Mouse (Mus musculus) liver, embryonic 12.5 days (tissue): Measurements from ENCODE around the gene Gtf2f1. TPM values are rescaled to one million over a fixed set of nuclear protein-coding genes. Genes with fewer than 3 reads are reported as not detected.

Experiments
- ATAC-seq: fragments of 200-750 bp; cut with Nextera tagmentation; 2 replicates; pipeline ENCODE4 v1.8.0; 2017; ENCODE audit warnings: moderate number of reproducible peaks, mild to moderate bottlenecking, moderate library complexity
- H3K27ac ChIP-seq: fragments of 300-500 bp; sonication (generic); 2 replicates; pipeline ENCODE4 v1.5.1; 2016; ENCODE audit warnings: mild to moderate bottlenecking
- H3K27me3 ChIP-seq: fragments of 300-500 bp; sonication (generic); replicated peaks from 2 replicates; pipeline ENCODE4 v1.6.1; 2016; ENCODE audit warnings: mild to moderate bottlenecking, moderate library complexity
- H3K36me3 ChIP-seq: fragments of 300-500 bp; sonication (generic); 2 replicates; pipeline ENCODE4 v1.6.1; 2016; ENCODE audit warnings: mild to moderate bottlenecking, moderate library complexity
- H3K4me1 ChIP-seq: fragments of 300-500 bp; sonication (generic); 2 replicates; pipeline ENCODE4 v1.6.1; 2016
- H3K4me2 ChIP-seq: fragments of 300-500 bp; sonication (generic); 2 replicates; pipeline ENCODE4 v1.6.1; 2016; ENCODE audit warnings: mild to moderate bottlenecking, moderate library complexity
- H3K4me3 ChIP-seq: fragments of 300-500 bp; sonication (generic); 2 replicates; pipeline ENCODE4 v1.5.1; 2016; ENCODE audit warnings: mild to moderate bottlenecking, moderate library complexity
- H3K9ac ChIP-seq: fragments of 300-500 bp; sonication (generic); 2 replicates; pipeline ENCODE4 v1.6.1; 2016; ENCODE audit warnings: mild to moderate bottlenecking, moderate library complexity
- H3K9me3 ChIP-seq: fragments of 300-500 bp; sonication (generic); replicated peaks from 2 replicates; pipeline ENCODE4 v1.6.1; 2016; ENCODE audit warnings: mild to moderate bottlenecking, moderate library complexity
- WGBS: fragments of 180-500 bp; shearing (Covaris S2); methylation state at CpG from one replicate; pipeline ENCODE4 v1.1.7; 2016; ENCODE audit not compliant: insufficient replicate concordance; 5-methylcytosine and 5-hydroxymethylcytosine counted together
- polyA plus RNA-seq: library from polyadenylated mRNA; unstranded; fragments of >200 nt; fragmentation: Nextera tagmentation; extraction: Ambion mirVana; gene quantifications from 2 replicates; pipeline ENCODE4 v1.2.1, GENCODE M21; 2016

Gtf2f1 gene
- polyA plus RNA-seq, 1 experiment from 2014 or later, result 78.5 TPM

DNA sequence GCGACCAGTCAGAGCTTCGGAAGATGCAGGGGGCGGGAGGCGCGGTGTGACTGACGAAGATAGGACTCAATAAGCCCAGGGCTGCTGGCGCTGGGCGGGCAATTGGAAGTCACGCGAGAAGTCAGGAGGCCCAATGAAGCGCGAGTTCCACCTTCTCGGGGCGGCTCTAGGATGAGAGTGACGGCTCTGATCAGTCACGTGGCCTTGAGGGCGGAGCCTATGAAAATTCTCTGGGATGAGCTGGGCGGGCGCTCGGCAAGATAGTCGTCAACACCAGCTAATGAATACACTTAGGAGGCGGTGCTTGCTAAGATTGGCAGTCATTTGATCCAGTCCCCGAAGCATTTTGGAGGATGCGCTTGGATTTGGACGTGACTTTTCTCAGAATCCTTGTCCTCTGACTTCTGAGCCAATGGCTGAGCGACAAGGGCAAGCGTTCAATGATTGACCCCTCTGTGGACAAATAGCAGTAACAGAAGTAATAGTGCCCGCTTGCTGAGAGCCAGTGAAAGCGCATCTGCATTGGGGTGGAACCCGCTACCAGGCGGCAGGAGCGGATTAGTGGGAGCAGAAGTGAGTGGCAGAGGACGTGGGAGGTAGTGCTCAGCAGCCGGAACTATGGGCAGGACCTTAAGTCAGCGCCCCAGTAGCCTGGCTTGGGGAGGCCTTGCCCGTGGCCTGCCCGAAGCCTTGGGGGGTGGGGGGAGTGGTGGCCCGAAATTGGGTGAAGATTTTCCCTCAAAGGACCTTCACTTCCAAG, 20.8 kb upstream of the Gtf2f1 start:
- peaks cover 11% of the 10 kb centered on the region; the same call in 1 of the 2 replicates for H3K27me3 ChIP-seq
- H3K4me1 ChIP-seq, result peaks cover 43% of the 10 kb centered on the region
- H3K4me2 ChIP-seq, result peak overlapping the region; percentile 86
- H3K9ac ChIP-seq, result peak overlapping the region; percentile 100
- peaks cover 26% of the 10 kb centered on the region for H3K36me3 ChIP-seq
- peak overlapping the region; percentile 99 for H3K4me3 ChIP-seq
- peak; percentile 90 for ATAC-seq
- no peaks in the 10 kb centered on the region for H3K9me3 ChIP-seq
- WGBS, result under 1% methylated on average over 38 of the region's 38 CpGs
- H3K27ac ChIP-seq, result peak overlapping the region; percentile 91

DNA sequence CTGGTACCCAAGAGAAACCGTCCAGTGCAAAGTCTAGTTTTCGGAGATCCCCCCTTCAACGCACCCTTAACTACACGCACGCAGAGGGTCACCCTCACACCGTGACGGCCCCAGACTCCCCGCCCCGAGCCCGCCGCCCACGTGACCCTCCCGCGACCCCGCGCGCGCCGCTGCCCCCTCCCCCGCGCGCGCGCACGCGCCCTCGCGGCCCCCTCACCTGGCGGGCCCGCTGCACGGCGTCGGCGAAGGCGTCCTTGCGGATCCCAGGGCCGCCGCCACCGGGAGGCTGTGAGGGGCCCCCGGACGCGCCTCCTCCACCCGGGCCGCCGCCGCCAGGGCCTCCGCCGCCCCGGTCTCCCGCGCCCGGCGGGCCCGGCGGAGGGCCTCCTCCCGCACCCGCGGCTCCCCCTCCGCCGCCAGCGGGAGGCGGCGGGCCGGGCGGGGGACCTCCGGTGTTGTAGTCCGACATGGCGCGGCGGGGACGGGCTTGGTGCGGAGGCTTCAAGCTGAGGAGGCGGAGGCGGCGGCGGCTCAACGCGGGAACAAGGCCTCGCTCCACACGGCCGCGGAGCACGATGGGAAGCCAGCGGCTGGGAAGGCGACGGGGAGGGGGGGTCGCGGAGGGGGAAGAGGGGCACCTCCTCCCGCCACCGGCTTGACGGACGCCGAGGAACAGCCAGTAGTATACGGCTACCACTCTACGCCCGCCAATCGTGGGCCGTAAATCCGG, 20.0 kb upstream of the Gtf2f1 start, which contains the start of gene Khsrp:
Gene Khsrp (minus strand): TSS at position 592 of the 730 bp plus-strand sequence.
- H3K9me3 ChIP-seq, result no peaks in the 10 kb centered on the region
- peaks cover 50% of the 10 kb centered on the region for H3K4me1 ChIP-seq
- ATAC-seq, result no peak
- peak within 1 kb of the TSS; percentile 99 for H3K4me3 ChIP-seq
- peaks cover 11% of the 10 kb centered on the region; the same call in 1 of the 2 replicates for H3K27me3 ChIP-seq
- H3K36me3 ChIP-seq, result peaks cover 34% of the 10 kb centered on the region
- peak within 1 kb of the TSS; percentile 96 for H3K27ac ChIP-seq
- peak within 1 kb of the TSS; percentile 100 for H3K9ac ChIP-seq
- under 1% methylated on average over 81 of the region's 99 CpGs for WGBS
- H3K4me2 ChIP-seq, result peak within 1 kb of the TSS; percentile 86

DNA sequence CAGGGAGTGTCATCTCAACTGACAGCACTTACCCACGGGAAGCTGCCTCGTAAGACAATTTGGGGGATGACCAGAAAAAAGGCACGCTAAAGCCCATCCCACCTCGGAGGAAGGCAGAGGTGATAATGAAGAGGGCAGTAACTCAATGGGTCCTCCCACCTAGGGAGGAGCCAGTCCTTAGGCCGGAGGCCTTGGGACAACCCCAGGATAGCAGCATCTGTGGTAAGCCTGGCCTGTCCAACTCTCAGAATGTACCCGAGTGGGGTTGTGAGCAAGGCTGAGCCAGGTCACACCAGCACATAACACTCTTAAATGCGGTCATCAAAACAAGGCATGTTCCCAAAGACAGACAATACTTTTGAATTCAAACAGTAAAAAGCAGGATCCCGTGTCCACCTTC, 18.6 kb upstream of the Gtf2f1 start:
- WGBS, result 15% methylated on average over 8 of the region's 8 CpGs
- peaks cover 62% of the 10 kb centered on the region for H3K4me1 ChIP-seq
- H3K9ac ChIP-seq, result peak overlapping the region; percentile 100
- no peak for ATAC-seq
- peaks cover 7% of the 10 kb centered on the region; the same call in 1 of the 2 replicates for H3K27me3 ChIP-seq
- peaks cover 48% of the 10 kb centered on the region for H3K36me3 ChIP-seq
- peak overlapping the region; percentile 99 for H3K4me3 ChIP-seq
- H3K9me3 ChIP-seq, result no peaks in the 10 kb centered on the region
- H3K4me2 ChIP-seq, result peak overlapping the region; percentile 86
- peak overlapping the region; percentile 96 for H3K27ac ChIP-seq

DNA sequence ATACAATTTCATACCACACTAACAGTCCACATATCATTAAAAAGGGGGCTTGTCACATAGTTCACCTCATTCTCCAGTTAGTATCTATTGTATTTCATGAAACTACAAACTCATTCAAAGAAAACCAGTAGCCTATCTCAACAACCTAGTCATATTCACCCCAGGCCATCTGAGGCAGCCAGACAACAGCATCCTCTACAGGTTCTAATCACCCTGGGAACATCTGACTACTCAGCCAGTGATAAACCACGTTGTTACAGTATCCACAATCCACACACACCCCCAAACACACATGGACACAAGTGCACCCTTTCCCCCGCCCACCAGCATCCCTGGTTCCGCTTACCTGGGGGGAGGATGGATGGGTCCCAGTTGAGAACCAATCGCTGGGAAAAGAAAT, 16.4 kb upstream of the Gtf2f1 start:
- H3K4me2 ChIP-seq, result peak overlapping the region; percentile 17; the same call in 1 of the 2 replicates
- WGBS, result 67% methylated on average over 4 of the region's 4 CpGs
- H3K4me1 ChIP-seq, result peaks cover 67% of the 10 kb centered on the region
- no peak overlapping the region for H3K4me3 ChIP-seq
- H3K36me3 ChIP-seq, result peaks cover 70% of the 10 kb centered on the region
- no peak for ATAC-seq
- H3K27me3 ChIP-seq, result no peaks in the 10 kb centered on the region
- H3K9me3 ChIP-seq, result no peaks in the 10 kb centered on the region
- H3K9ac ChIP-seq, result 0 out of 2 replicates have a peak overlapping the region, but pooled peaks have one; percentile 22
- peak overlapping the region; percentile 36 for H3K27ac ChIP-seq

GRCm38 (mm10) chr17:57020960-57021359, 9.9 kb upstream of the Gtf2f1 start:
- H3K36me3 ChIP-seq, result peaks cover 69% of the 10 kb centered on the region
- no peaks in the 10 kb centered on the region for H3K9me3 ChIP-seq
- H3K4me1 ChIP-seq, result peaks cover 72% of the 10 kb centered on the region
- H3K27ac ChIP-seq, result peak overlapping the region; percentile 85
- no peak overlapping the region for H3K4me2 ChIP-seq
- peak overlapping the region; percentile 6; the same call in 1 of the 2 replicates for H3K9ac ChIP-seq
- H3K4me3 ChIP-seq, result no peak overlapping the region
- 45% methylated on average over 5 of the region's 5 CpGs for WGBS
- H3K27me3 ChIP-seq, result no peaks in the 10 kb centered on the region
- no peak for ATAC-seq

GRCm38 (mm10) chr17:57019693-57020092, 8.6 kb upstream of the Gtf2f1 start:
- 33% methylated on average over 2 of the region's 2 CpGs for WGBS

GRCm38 (mm10) chr17:57012245-57012795, 1.2 kb upstream of the Gtf2f1 start:
- ATAC-seq, result no peak
- 74% methylated on average over 13 of the region's 13 CpGs for WGBS
- Histone ChIP-seq H3K9me3 (no peaks in the 10 kb centered on the region), H3K9ac (peak overlapping the region; percentile 73), H3K4me3 (peak overlapping the region; percentile 89), H3K4me2 (peak overlapping the region; percentile 80), H3K4me1 (peaks cover 50% of the 10 kb centered on the region), H3K36me3 (peaks cover 26% of the 10 kb centered on the region), H3K27me3 (no peaks in the 10 kb centered on the region), H3K27ac (peak overlapping the region; percentile 90)

More at GRCm38 (mm10) chr17:57019693-57020092, 8.6 kb upstream of the Gtf2f1 start:
- Histone ChIP-seq H3K27me3 (no peaks in the 10 kb centered on the region), H3K9me3 (no peaks in the 10 kb centered on the region), H3K4me3 (no peak overlapping the region), H3K4me1 (peaks cover 62% of the 10 kb centered on the region), H3K36me3 (peaks cover 56% of the 10 kb centered on the region), H3K27ac (peak overlapping the region; percentile 85), H3K9ac (peak overlapping the region; percentile 22; the same call in 1 of the 2 replicates), H3K4me2 (peak overlapping the region; percentile 40)
- peak; percentile 84 for ATAC-seq

DNA sequence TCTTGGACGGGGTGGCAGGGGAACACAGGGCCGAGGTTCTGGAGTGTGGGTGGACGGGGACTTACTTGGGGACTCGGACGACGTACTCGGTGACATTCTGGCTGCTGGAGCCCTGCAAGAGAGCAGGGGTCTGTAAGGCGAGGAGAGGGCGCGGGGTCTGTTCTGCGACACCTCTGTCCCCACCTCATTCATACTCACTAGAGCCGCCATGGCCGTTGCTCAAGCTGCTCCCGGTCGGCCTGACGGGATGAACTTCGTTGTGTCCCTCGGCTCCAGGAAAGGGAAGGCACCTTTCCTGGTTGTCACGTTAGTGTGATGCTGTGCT, 215 bp downstream of the Gtf2f1 start:
- Histone ChIP-seq H3K4me2 (peak overlapping the region; percentile 80), H3K9me3 (no peaks in the 10 kb centered on the region), H3K9ac (peak overlapping the region; percentile 88), H3K36me3 (peaks cover 40% of the 10 kb centered on the region), H3K27ac (peak overlapping the region; percentile 90), H3K27me3 (no peaks in the 10 kb centered on the region), H3K4me1 (peaks cover 50% of the 10 kb centered on the region), H3K4me3 (peak overlapping the region; percentile 89)
- ATAC-seq, result peak; percentile 62
- under 1% methylated on average over 19 of the region's 19 CpGs for WGBS

- H3K4me1 ChIP-seq, result peaks cover 75% of the 10 kb centered on the region
- no peak overlapping the region for H3K4me2 ChIP-seq
- H3K9ac ChIP-seq, result no peak overlapping the region
- H3K27me3 ChIP-seq, result no peaks in the 10 kb centered on the region
- no peaks in the 10 kb centered on the region for H3K9me3 ChIP-seq
- peaks cover 76% of the 10 kb centered on the region for H3K36me3 ChIP-seq
- no peak for ATAC-seq
- H3K4me3 ChIP-seq, result no peak overlapping the region
- 85% methylated on average over 13 of the region's 13 CpGs for WGBS
- H3K27ac ChIP-seq, result no peak overlapping the region
These were observed 3.8 kb downstream of the Gtf2f1 start for GRCm38 (mm10) chr17:57007137-57007905.

DNA sequence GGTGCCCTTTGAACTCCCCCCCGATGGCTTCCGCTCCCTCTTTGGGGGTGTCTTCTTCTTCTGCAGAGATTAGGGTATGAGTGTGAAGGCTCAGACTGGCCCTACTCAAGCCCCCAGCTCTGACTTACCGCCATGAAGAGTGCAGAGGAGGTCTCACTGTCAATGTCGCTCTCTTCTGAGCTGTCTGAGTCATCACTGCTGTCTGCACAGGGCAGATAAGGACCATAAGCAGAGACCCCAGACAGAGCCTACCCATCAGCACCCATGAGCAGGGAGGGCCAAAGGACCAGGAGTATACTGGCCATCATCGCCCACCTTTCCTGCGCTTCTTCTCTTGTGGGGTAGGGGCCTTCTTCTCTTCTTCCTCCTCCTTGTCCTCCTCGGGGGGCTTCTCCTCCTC, 7.1 kb downstream of the Gtf2f1 start:
- H3K27me3 ChIP-seq, result no peaks in the 10 kb centered on the region
- peak overlapping the region; percentile 51 for H3K9ac ChIP-seq
- peak; percentile 85 for ATAC-seq
- H3K4me1 ChIP-seq, result peaks cover 67% of the 10 kb centered on the region
- peak overlapping the region; percentile 5; the same call in 1 of the 2 replicates for H3K4me3 ChIP-seq
- H3K4me2 ChIP-seq, result peak overlapping the region; percentile 52
- 51% methylated on average over 7 of the region's 7 CpGs for WGBS
- peaks cover 86% of the 10 kb centered on the region for H3K36me3 ChIP-seq
- no peaks in the 10 kb centered on the region for H3K9me3 ChIP-seq
- peak overlapping the region; percentile 77 for H3K27ac ChIP-seq

- no peaks in the 10 kb centered on the region for H3K9me3 ChIP-seq
- no peaks in the 10 kb centered on the region for H3K27me3 ChIP-seq
- 47% methylated on average over 8 of the region's 8 CpGs for WGBS
- H3K4me3 ChIP-seq, result no peak overlapping the region
- H3K9ac ChIP-seq, result no peak overlapping the region
- H3K27ac ChIP-seq, result no peak overlapping the region
- ATAC-seq, result no peak
- no peak overlapping the region for H3K4me2 ChIP-seq
- H3K4me1 ChIP-seq, result peaks cover 65% of the 10 kb centered on the region
- peaks cover 69% of the 10 kb centered on the region for H3K36me3 ChIP-seq
These were observed 9.9 kb downstream of the Gtf2f1 start for GRCm38 (mm10) chr17:57001228-57001627.
